Mouse (Mus musculus) hindbrain, embryonic 16.5 days (tissue): ENCODE results near the gene Il16. TPM values are rescaled to one million over a fixed set of nuclear protein-coding genes. Genes with fewer than 3 reads are reported as not detected.
A peak's percentile ranks its signal among the peaks of the same experiment; 100 is the strongest.

Experiments used
- ATAC-seq: fragments of 200-750 bp; cut with Nextera tagmentation; 2 replicates; pipeline ENCODE4 v1.8.0; 2017; ENCODE audit warnings: moderate TSS enrichment, moderate library complexity
- H3K27ac ChIP-seq: fragments of 300-500 bp; sonication (generic); 2 replicates; pipeline ENCODE4 v1.5.1; 2014; ENCODE audit warnings: low read depth, mild to moderate bottlenecking, control low read depth, low read length, moderate library complexity
- H3K27me3 ChIP-seq: fragments of 300-500 bp; sonication (generic); replicated peaks from 2 replicates; pipeline ENCODE4 v1.6.1; 2014; ENCODE audit warnings: low read length; ENCODE audit not compliant: control insufficient read depth, insufficient read depth
- H3K36me3 ChIP-seq: fragments of 300-500 bp; sonication (generic); 2 replicates; pipeline ENCODE4 v1.6.1; 2014; ENCODE audit warnings: mild to moderate bottlenecking, low read length, moderate library complexity, mixed read lengths; ENCODE audit not compliant: control insufficient read depth, insufficient read depth
- H3K4me1 ChIP-seq: fragments of 300-500 bp; sonication (generic); 2 replicates; pipeline ENCODE4 v1.6.1; 2014; ENCODE audit warnings: low read depth, low read length; ENCODE audit not compliant: control insufficient read depth, insufficient read depth
- H3K4me2 ChIP-seq: fragments of 300-500 bp; sonication (generic); 2 replicates; pipeline ENCODE4 v1.6.1; 2014; ENCODE audit warnings: mild to moderate bottlenecking, low read length, control low read depth, moderate library complexity
- H3K4me3 ChIP-seq: fragments of 300-500 bp; sonication (generic); 2 replicates; pipeline ENCODE4 v1.5.1; 2014; ENCODE audit warnings: mild to moderate bottlenecking, low read length, control low read depth, moderate library complexity
- H3K9ac ChIP-seq: fragments of 300-500 bp; sonication (generic); 2 replicates; pipeline ENCODE4 v1.6.1; 2014; ENCODE audit warnings: low read depth, mild to moderate bottlenecking, control low read depth, low read length, moderate library complexity
- H3K9me3 ChIP-seq: fragments of 300-500 bp; sonication (generic); 2 replicates; pipeline ENCODE4 v1.6.1; 2014; ENCODE audit warnings: mild to moderate bottlenecking, low read length, moderate library complexity; ENCODE audit not compliant: control insufficient read depth
- WGBS: fragments of 180-500 bp; shearing (Covaris S2); extraction: QIAGEN DNeasy Blood & Tissue Kit; methylation state at CpG from one replicate; pipeline ENCODE4 v1.1.7; 2014; 5-methylcytosine and 5-hydroxymethylcytosine counted together
- polyA plus RNA-seq: library from polyadenylated mRNA; unstranded; fragments of >200 nt; fragmentation: Nextera tagmentation; extraction: Ambion mirVana; gene quantifications from 2 replicates; pipeline ENCODE4 v1.2.1, GENCODE M21; 2015

Il16 gene
- polyA plus RNA-seq, 1 experiment from 2014 or later = 1.1 TPM

DNA sequence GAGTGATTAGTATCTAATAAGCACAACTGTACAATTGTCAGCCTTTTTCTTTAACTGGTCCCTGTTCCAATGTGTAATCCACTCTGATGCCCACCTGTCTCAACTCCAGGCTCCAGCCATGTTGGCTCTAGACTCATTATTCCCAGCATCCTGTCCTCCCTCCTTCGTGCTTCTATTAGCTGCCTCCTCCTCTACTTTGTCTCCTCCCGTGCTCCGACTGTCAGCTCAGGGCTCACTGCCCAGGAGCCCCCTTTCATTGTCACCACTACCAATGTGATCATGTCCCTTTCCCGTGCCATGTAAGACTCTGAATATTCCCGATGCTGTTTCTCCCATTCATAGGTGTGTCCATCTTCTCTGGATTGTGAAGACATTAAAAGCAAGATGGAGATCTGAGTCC, 16.8 kb upstream of the Il16 start:
- Histone ChIP-seq H3K36me3 (no peaks in the 10 kb centered on the region), H3K27ac (no peak overlapping the region), H3K9ac (no peak overlapping the region), H3K4me1 (no peaks in the 10 kb centered on the region), H3K4me2 (no peak overlapping the region), H3K27me3 (no peaks in the 10 kb centered on the region), H3K4me3 (no peak overlapping the region), H3K9me3 (no peaks in the 10 kb centered on the region)
- no peak for ATAC-seq
- WGBS = 85% methylated on average over 5 of the region's 5 CpGs

DNA sequence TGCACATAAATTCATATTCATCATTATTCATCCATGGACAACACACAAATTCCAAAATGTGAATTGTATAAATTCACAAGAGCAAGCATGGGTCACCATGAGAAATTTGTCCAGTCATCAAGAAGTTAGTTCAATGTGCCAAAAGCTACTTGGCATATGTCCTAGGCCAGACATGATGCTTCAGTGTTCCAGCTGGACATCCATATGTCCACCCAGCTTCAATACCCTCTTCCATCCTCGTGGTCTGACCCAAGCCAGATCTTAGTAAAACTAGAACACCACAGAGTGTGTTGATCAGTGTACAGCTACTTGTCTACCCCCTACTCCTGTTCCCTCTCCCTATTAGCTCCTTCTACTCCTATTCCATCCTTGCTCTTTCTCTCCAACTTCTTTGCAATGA, 5.5 kb upstream of the Il16 start:
- no peaks in the 10 kb centered on the region for H3K27me3 ChIP-seq
- no peak overlapping the region for H3K4me3 ChIP-seq
- no peak for ATAC-seq
- no peak overlapping the region for H3K9ac ChIP-seq
- H3K27ac ChIP-seq = no peak overlapping the region
- no peak overlapping the region for H3K4me2 ChIP-seq
- no peaks in the 10 kb centered on the region for H3K36me3 ChIP-seq
- 82% methylated on average over 1 of the region's 1 CpGs for WGBS
- no peaks in the 10 kb centered on the region for H3K9me3 ChIP-seq
- H3K4me1 ChIP-seq = no peaks in the 10 kb centered on the region

DNA sequence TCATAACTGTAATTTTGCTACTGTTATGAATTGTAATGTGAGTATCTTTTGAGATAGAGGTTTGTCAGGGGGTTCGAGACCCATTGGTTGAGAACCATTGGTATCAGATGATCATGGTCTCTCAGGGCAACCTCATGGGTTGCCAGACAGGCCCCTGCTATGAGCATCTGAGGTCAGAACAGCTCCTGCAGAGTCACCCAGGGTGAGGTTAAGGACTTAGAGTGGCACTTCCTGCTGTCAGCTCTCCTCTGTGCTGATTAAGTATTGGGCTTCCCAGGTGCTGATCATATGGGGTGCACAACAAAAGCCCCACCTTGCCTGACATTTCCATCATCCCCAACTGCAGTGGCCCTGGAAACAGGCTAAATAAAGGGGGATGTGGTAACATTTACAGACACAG, 2.9 kb upstream of the Il16 start:
- Histone ChIP-seq H3K9me3 (no peaks in the 10 kb centered on the region), H3K4me2 (no peak overlapping the region), H3K4me1 (peaks cover 3% of the 10 kb centered on the region; the same call in 1 of the 2 replicates), H3K27ac (no peak overlapping the region), H3K9ac (no peak overlapping the region), H3K4me3 (no peak overlapping the region), H3K36me3 (no peaks in the 10 kb centered on the region), H3K27me3 (no peaks in the 10 kb centered on the region; the same call in 1 of the 2 replicates)
- WGBS = 95% methylated on average over 1 of the region's 1 CpGs
- ATAC-seq = no peak

DNA sequence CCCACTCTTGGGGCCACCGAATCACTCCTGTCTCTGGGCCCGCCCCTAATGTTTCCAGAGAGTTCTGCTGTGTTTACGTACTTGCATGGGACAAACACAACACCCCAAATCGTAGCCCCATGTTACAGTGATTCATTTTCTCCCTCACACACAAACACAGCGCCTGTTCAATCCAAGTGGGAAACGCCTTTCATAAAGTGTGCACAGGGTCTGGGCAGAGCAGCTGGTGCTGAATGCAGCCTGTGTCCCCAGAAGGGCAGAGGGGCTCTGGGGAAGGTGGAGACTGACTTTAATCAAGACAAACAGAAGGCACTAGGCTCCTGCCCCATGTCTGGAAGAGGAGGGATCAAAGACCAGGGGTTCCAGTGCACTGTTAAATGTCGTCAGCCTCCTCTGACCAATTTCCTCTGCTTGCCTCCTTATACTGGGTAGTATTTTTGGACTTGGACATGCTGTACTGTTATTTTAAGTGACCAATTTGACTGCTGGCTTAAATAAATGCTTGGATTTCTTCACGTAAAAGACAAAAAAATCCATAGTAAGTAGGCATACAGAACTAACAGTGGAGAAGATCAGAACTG, 671 bp upstream of the Il16 start:
- Histone ChIP-seq H3K36me3 (no peaks in the 10 kb centered on the region), H3K27me3 (no peaks in the 10 kb centered on the region; the same call in 1 of the 2 replicates), H3K27ac (no peak overlapping the region), H3K4me1 (peaks cover 3% of the 10 kb centered on the region; the same call in 1 of the 2 replicates), H3K4me3 (no peak overlapping the region), H3K4me2 (no peak overlapping the region), H3K9me3 (no peaks in the 10 kb centered on the region), H3K9ac (no peak overlapping the region)
- WGBS = 54% methylated on average over 8 of the region's 8 CpGs
- ATAC-seq = no peak

DNA sequence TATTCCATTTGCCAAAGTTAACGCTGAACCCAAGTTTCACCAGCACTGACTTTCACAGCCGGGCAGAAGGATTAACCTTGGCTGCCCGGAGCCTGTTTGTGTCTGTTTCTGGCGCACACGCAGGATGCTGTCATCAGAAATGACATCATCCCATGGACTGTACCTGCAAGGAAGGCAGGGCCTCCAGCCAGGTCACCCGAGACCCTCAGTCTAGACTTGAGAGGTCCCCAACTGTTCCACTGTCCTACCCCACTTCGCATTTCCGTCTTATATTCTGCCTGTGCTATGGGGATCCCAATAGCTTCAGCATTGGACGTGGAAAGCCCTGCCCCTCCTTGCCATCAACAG, 487 bp downstream of the Il16 start:
- no peak for ATAC-seq
- H3K9ac ChIP-seq = no peak overlapping the region
- H3K36me3 ChIP-seq = no peaks in the 10 kb centered on the region
- no peaks in the 10 kb centered on the region; the same call in 1 of the 2 replicates for H3K27me3 ChIP-seq
- no peak overlapping the region for H3K4me3 ChIP-seq
- H3K4me2 ChIP-seq = peak overlapping the region; percentile 5; the same call in 1 of the 2 replicates
- no peaks in the 10 kb centered on the region for H3K9me3 ChIP-seq
- H3K4me1 ChIP-seq = peaks cover 3% of the 10 kb centered on the region; the same call in 1 of the 2 replicates
- no peak overlapping the region for H3K27ac ChIP-seq
- 83% methylated on average over 9 of the region's 9 CpGs for WGBS

DNA sequence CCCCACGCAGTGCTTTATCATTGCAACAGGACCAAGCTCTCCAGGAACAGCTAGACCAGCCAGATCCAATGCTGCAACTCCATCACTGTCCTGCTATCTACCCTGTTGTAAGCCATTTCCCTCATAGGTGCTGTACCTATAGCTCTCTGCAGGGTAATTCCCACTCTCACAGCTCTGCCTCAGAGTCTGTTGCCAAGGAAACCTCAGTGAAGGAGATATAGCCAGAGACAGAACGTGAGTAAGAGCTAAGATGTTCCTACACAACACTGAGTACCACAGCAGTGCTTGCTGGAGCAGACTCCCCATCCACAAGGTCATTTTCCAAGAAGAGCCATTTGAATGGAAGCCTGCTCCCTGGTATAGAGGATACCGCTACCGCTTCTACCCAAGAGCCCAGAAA, 1.3 kb downstream of the Il16 start:
- 78% methylated on average over 4 of the region's 4 CpGs for WGBS
- H3K36me3 ChIP-seq = no peaks in the 10 kb centered on the region
- no peak overlapping the region for H3K4me2 ChIP-seq
- H3K9ac ChIP-seq = no peak overlapping the region
- H3K9me3 ChIP-seq = no peaks in the 10 kb centered on the region
- no peaks in the 10 kb centered on the region; the same call in 1 of the 2 replicates for H3K27me3 ChIP-seq
- peak; percentile 78 for ATAC-seq
- peaks cover 3% of the 10 kb centered on the region; the same call in 1 of the 2 replicates for H3K4me1 ChIP-seq
- no peak overlapping the region for H3K4me3 ChIP-seq
- no peak overlapping the region for H3K27ac ChIP-seq

DNA sequence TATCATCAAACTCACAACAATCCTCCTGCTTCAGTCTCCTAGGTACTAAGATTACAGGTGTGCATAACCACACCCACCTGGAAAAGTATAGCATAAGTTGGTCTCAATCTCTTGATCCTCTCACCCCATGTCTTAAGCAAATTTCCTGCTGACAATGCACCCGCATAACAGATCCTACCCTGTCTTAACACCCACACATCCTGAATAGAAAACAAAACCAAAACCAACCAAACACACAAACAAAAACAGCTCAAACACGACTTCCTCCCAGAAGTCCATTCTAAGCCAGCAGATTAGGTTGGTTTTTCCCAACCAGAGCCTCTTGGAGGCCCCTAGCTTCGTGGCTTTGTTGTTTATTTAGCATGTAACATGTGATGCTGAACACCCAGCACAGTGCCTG, 2.8 kb downstream of the Il16 start:
- H3K36me3 ChIP-seq = no peaks in the 10 kb centered on the region
- H3K27me3 ChIP-seq = no peaks in the 10 kb centered on the region; the same call in 1 of the 2 replicates
- no peak overlapping the region for H3K27ac ChIP-seq
- WGBS = 71% methylated on average over 3 of the region's 3 CpGs
- no peak for ATAC-seq
- H3K4me3 ChIP-seq = no peak overlapping the region
- H3K4me2 ChIP-seq = no peak overlapping the region
- peaks cover 3% of the 10 kb centered on the region; the same call in 1 of the 2 replicates for H3K4me1 ChIP-seq
- H3K9ac ChIP-seq = no peak overlapping the region
- no peaks in the 10 kb centered on the region for H3K9me3 ChIP-seq

DNA sequence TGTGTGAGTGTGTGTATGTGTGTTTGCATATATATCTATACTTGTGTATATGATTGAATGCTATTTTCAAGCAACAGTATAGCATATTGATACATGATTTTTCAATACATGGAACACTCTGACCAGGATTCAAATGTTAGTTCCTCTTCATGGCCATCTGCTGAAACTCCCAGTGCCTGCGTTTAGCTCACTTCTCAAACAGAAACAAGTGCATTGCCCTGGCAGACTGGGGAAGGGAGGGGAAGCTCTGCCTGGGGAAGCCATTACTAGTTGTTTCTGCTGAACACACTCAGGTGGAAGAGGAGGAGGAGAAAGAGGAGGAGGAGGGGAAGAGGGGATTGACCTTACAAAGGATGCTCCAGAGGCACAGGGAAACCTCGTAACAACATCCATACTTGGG, 3.5 kb downstream of the Il16 start:
- Histone ChIP-seq H3K9ac (no peak overlapping the region), H3K27ac (no peak overlapping the region), H3K4me2 (no peak overlapping the region), H3K27me3 (no peaks in the 10 kb centered on the region; the same call in 1 of the 2 replicates), H3K36me3 (no peaks in the 10 kb centered on the region), H3K9me3 (no peaks in the 10 kb centered on the region), H3K4me1 (peaks cover 3% of the 10 kb centered on the region; the same call in 1 of the 2 replicates), H3K4me3 (no peak overlapping the region)
- WGBS = 61% methylated on average over 2 of the region's 2 CpGs
- ATAC-seq = no peak

DNA sequence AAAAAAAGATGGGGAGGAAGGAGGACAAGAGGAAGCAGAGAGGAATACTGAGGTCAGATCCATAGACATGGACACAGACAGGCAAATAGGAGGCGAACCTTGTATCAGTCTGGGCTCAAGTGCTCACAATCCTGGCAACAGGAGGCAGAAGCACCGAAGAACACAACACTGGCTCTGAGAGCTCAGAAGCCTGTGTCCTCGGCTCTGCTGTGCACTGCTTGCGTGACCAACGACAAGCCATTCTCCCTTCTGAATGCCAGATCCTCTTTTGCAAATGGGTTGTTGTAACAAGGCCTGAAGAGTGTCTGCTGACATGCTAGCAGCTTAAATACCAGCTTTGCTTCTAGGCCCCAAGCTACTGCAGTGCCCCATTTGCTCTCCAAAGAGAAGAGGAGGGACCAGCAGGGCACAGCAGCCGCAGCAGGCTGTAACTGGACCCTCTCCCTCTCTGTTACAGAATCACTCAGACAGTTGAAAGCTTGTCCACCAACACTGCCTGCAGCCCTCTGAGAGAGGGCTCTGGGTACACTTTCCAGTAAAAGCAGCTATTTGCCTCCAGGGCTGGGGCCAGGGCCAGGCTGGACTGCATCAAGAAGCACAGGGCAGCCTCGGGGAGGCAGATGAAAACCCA, 5.7 kb downstream of the Il16 start:
- Histone ChIP-seq H3K27me3 (no peaks in the 10 kb centered on the region; the same call in 1 of the 2 replicates), H3K27ac (no peak overlapping the region), H3K9me3 (no peaks in the 10 kb centered on the region), H3K4me3 (no peak overlapping the region), H3K9ac (no peak overlapping the region), H3K4me2 (no peak overlapping the region), H3K36me3 (no peaks in the 10 kb centered on the region), H3K4me1 (peaks cover 3% of the 10 kb centered on the region; the same call in 1 of the 2 replicates)
- WGBS = 53% methylated on average over 7 of the region's 7 CpGs
- ATAC-seq = no peak
